Mouse (Mus musculus) E14TG2a.4 (cell line): ENCODE measurements around the gene Lrrc8d.
"Not testable (repeated sequence)": the region's sequence is repeated elsewhere in the genome, so short reads cannot be mapped to it uniquely, and the experiment has no call there.

Source experiments
- H3K27me3 ChIP-seq: 2 replicates; pipeline ENCODE4 v1.6.1; 2014; ENCODE audit warnings: low read length, control low read depth; ENCODE audit not compliant: insufficient read depth
- H3K36me3 ChIP-seq: 2 replicates; pipeline ENCODE4 v1.6.1; 2014; ENCODE audit warnings: low read length, control low read depth; ENCODE audit not compliant: insufficient read depth
- H3K4me1 ChIP-seq: replicated peaks from 2 replicates; pipeline ENCODE4 v1.6.1; 2014; ENCODE audit warnings: low read depth, low read length, control low read depth
- H3K4me3 ChIP-seq: replicated peaks from 2 replicates; pipeline ENCODE4 v1.5.1; 2014; ENCODE audit warnings: mild to moderate bottlenecking, low read length
- H3K9me3 ChIP-seq: 2 replicates; pipeline ENCODE4 v1.6.1; 2014; ENCODE audit warnings: low read length, control low read depth
- CTCF ChIP-seq: conservative IDR thresholded peaks from 2 replicates; pipeline ENCODE4 v1.5.1; 2014; ENCODE audit warnings: low read length
- NANOG ChIP-seq: IDR thresholded peaks from 2 replicates; pipeline ENCODE4 v1.6.1; 2014; ENCODE audit warnings: borderline replicate concordance, low read length, mixed read lengths
- POU5F1 ChIP-seq: IDR thresholded peaks from 2 replicates; pipeline ENCODE4 v1.6.1; 2014; ENCODE audit warnings: low read length, borderline replicate concordance

The Lrrc8d gene

GRCm38 (mm10) chr5:105849643-105850042 is 149.9 kb downstream of the Lrrc8d start:
- Histone ChIP-seq H3K9me3 (no peaks in the 10 kb centered on the region), H3K4me3 (no peak overlapping the region), H3K4me1 (no peaks in the 10 kb centered on the region; the same call in 1 of the 2 replicates), H3K27me3 (no peaks in the 10 kb centered on the region), H3K36me3 (no peaks in the 10 kb centered on the region)
- TF ChIP-seq CTCF: no peak
- no peak for TF ChIP-seq POU5F1
- TF ChIP-seq NANOG: no peak

DNA sequence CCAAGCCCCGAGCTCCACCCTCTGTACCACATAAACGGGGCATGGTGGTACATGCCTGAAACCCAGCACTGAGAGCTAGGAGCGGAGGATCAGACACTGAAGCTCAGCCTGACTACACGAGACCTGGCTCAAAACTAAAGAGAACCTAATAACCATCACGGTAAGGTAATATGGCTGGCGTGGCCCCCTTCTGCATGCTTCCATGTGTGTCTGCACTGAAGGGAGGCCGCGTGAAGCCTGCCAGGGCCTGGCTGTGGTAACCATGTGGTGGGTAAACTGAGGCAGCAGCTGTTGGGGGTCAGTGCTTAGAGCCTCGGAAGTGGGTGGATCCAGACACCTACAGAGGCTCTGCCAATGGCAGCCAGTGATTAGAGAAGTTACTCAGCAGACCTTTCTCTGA is 153.5 kb downstream of the Lrrc8d start:
- Histone ChIP-seq H3K4me1 (no peaks in the 10 kb centered on the region; the same call in 1 of the 2 replicates), H3K9me3 (no peaks in the 10 kb centered on the region), H3K27me3 (no peaks in the 10 kb centered on the region), H3K4me3 (no peak overlapping the region), H3K36me3 (no peaks in the 10 kb centered on the region)
- TF ChIP-seq POU5F1 (no peak), CTCF (no peak), NANOG (no peak)

- Histone ChIP-seq H3K4me1 (peaks cover 8% of the 10 kb centered on the region; the same call in 1 of the 2 replicates), H3K9me3 (peaks cover 15% of the 10 kb centered on the region), H3K36me3 (no peaks in the 10 kb centered on the region), H3K4me3 (no peak overlapping the region), H3K27me3 (no peaks in the 10 kb centered on the region)
- TF ChIP-seq NANOG (no peak), POU5F1 (no peak), CTCF (no peak)
Measured at GRCm38 (mm10) chr5:105857486-105857885, 157.7 kb downstream of the Lrrc8d start.

DNA sequence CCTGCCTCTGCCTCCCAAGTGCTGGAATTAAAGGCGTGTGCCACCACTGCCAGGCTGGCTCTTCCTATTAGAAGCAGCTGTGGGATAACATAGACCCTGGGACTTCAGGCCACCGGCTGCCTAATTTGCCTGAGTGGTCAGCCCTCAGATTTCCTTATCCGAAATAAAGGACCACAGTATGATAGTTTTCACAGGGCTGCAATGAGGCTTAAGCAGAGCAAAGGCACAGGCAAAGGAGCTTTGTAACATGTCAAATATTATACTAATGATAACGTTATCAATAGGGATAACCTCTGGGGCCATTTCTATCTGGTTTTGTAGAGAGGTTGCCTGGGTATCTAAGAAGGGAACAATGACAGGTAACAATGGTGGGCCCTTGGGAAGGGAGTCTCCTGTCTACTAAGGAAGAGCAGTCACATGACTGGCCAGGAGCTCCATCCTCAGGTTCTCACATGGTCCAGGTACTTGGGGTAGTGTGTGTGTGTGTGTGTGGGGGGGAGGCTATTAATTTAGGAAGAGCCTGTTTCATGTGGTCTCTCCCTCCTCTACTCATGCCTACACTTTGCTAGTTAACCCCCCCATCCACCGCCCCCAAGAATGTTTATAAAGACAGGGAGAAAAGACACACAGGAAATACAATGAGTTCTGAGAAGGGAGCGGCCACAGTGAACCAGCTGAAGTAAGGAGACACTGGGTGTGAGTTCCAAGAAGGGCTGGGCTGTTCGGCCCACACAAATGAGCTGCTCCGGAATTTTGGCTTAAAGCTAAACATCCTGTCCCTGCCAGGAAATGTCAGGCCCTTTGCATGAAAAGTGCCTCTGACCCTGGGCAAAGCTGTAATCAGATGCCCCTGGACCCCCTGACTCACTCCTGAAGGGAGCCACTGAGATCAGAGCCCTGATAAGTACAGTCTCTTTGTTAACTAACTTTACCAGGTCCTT is 159.3 kb downstream of the Lrrc8d start:
- Histone ChIP-seq H3K4me1 (peaks cover 8% of the 10 kb centered on the region; the same call in 1 of the 2 replicates), H3K36me3 (no peaks in the 10 kb centered on the region), H3K9me3 (peaks cover 15% of the 10 kb centered on the region), H3K4me3 (no peak overlapping the region), H3K27me3 (no peaks in the 10 kb centered on the region)
- TF ChIP-seq NANOG (no peak), POU5F1 (no peak), CTCF (no peak)

DNA sequence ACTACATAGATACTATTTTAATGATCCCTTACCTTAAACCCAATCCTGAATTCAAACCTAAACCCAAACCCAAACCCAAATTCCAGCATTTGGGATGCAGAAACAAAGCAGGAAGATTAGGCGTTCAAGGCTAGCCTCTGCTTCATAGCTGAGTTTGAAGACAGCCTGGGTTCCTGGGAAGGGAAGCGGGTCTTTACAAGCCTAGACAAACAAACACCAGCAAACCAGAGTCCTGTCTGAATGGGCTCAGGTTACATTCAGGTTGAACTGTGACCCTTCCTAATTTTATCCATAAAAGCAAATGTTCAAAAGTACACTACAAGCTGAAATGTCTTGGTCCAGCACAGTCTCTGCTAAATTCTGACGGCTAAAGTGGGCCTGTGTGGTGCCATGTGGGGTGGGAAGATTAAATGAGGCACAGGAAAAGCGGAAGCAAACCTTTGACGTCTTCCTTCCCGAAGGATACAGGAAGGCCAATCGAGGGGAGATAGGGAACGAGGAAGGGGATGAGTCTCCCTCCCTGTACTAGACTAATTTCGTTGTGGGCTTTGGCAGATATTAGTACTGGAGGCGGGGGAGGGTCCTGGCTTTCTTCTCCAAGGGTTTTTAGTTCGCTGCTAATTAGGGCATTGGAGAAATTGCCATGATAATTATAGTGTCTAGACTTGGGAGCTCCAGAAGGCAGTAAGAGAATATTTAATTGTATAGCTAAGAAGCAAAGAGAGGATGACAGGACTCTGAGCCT is 160.1 kb downstream of the Lrrc8d start:
- Histone ChIP-seq H3K9me3 (peaks cover 15% of the 10 kb centered on the region), H3K36me3 (no peaks in the 10 kb centered on the region), H3K27me3 (no peaks in the 10 kb centered on the region), H3K4me1 (peaks cover 8% of the 10 kb centered on the region; the same call in 1 of the 2 replicates), H3K4me3 (no peak overlapping the region)
- no peak for TF ChIP-seq POU5F1
- no peak for TF ChIP-seq NANOG
- TF ChIP-seq CTCF: no peak

- Histone ChIP-seq H3K4me1 (peaks cover 12% of the 10 kb centered on the region; the same call in 1 of the 2 replicates), H3K36me3 (no peaks in the 10 kb centered on the region), H3K27me3 (no peaks in the 10 kb centered on the region), H3K9me3 (peaks cover 15% of the 10 kb centered on the region), H3K4me3 (no peak overlapping the region)
- TF ChIP-seq POU5F1: no peak
- no peak for TF ChIP-seq NANOG
Measured at GRCm38 (mm10) chr5:105860461-105860835, 160.7 kb downstream of the Lrrc8d start.

GRCm38 (mm10) chr5:105861616-105862015 is 161.8 kb downstream of the Lrrc8d start:
- Histone ChIP-seq H3K4me1 (peaks cover 23% of the 10 kb centered on the region), H3K4me3 (no peak overlapping the region), H3K36me3 (no peaks in the 10 kb centered on the region), H3K27me3 (no peaks in the 10 kb centered on the region; the same call in 1 of the 2 replicates), H3K9me3 (peaks cover 15% of the 10 kb centered on the region)
- TF ChIP-seq NANOG (no peak), CTCF (no peak), POU5F1 (no peak)

- not testable (repeated sequence) for H3K27me3 ChIP-seq, H3K4me3 ChIP-seq, H3K9me3 ChIP-seq, H3K36me3 ChIP-seq
- H3K4me1 ChIP-seq: peaks cover 17% of the 10 kb centered on the region
Measured at GRCm38 (mm10) chr5:105865110-105865628, 165.4 kb downstream of the Lrrc8d start.
